Mouse (Mus musculus) CH12.LX (cell line): Measurements from ENCODE around the gene Htr1d. TPM values are rescaled to one million over a fixed set of nuclear protein-coding genes. Genes with fewer than 3 reads are reported as not detected.
A peak's percentile ranks its signal among the peaks of the same experiment; 100 is the strongest.

Experiments used
- DNase-seq: peaks from one replicate; pipeline ENCODE4 v3.0.0-alpha.2; 2013; ENCODE audit errors: extremely low read depth
- H3K27ac ChIP-seq: 2 replicates; pipeline ENCODE4 v1.5.1; 2012; ENCODE audit warnings: low read depth, mild to moderate bottlenecking, control low read depth, moderate library complexity; ENCODE audit not compliant: insufficient read depth
- H3K27me3 ChIP-seq: replicated peaks from 2 replicates; pipeline ENCODE3; 2012; ENCODE audit warnings: inconsistent platforms
- H3K36me3 ChIP-seq, 2 experiments: replicated peaks in 1 of 2; 2 replicates each; pipeline versions ENCODE3 to v1.6.1; 2012; ENCODE audit warnings: inconsistent platforms in 1 of 2, low read length in 1 of 2, mild to moderate bottlenecking in 1 of 2, mixed read lengths in 1 of 2, moderate library complexity in 1 of 2; ENCODE audit not compliant: control insufficient read depth in 1 of 2, insufficient read depth in 1 of 2
- H3K4me1 ChIP-seq, 2 experiments: 2 replicates each; pipeline ENCODE4 v1.6.1; 2012; ENCODE audit warnings: inconsistent platforms in 1 of 2, moderate library complexity in 1 of 2; ENCODE audit not compliant: insufficient read depth in 2 of 2, control insufficient read depth in 1 of 2
- H3K4me2 ChIP-seq: 2 replicates; pipeline ENCODE4 v1.6.1; 2012; ENCODE audit warnings: low read depth, mild to moderate bottlenecking, control low read depth; ENCODE audit not compliant: poor library complexity, insufficient read depth, severe bottlenecking
- H3K4me3 ChIP-seq, 3 experiments: fragments of 150-350 bp in 1 of 3; sonication (generic) in 1 of 3; replicated peaks in 1 of 3; 2 replicates each; pipeline versions ENCODE3 to v1.5.1; 2011 to 2012; ENCODE audit warnings: low read depth in 2 of 3, low read length in 2 of 3, mild to moderate bottlenecking in 2 of 3, moderate library complexity in 2 of 3, control low read depth in 1 of 3, improper control_type of control experiment in 1 of 3, inconsistent platforms in 1 of 3, mixed read lengths in 1 of 3; ENCODE audit not compliant: poor library complexity in 1 of 3
- H3K79me2 ChIP-seq: replicated peaks from 2 replicates; pipeline ENCODE4 v1.6.1; 2012; ENCODE audit warnings: mild to moderate bottlenecking, moderate library complexity; ENCODE audit not compliant: control insufficient read depth, poor library complexity, insufficient read depth, severe bottlenecking; ENCODE audit errors: extremely low read depth
- H3K9ac ChIP-seq: 2 replicates; pipeline ENCODE4 v1.6.1; 2012; ENCODE audit warnings: low read depth, mild to moderate bottlenecking, control low read depth, moderate library complexity; ENCODE audit not compliant: insufficient read depth
- H3K9me3 ChIP-seq: replicated peaks from 2 replicates; pipeline ENCODE3; 2012; ENCODE audit warnings: low read length, inconsistent platforms, mixed read lengths
- BHLHE40 ChIP-seq: IDR thresholded peaks from 2 replicates; pipeline ENCODE4 v1.6.1; 2011; ENCODE audit warnings: mild to moderate bottlenecking, low read depth, low read length, improper control_type of control experiment
- CHD1 ChIP-seq: IDR thresholded peaks from 2 replicates; pipeline ENCODE4 v1.6.1; 2012; ENCODE audit warnings: low read depth, low read length, improper control_type of control experiment, inconsistent platforms
- CTCF ChIP-seq, 2 experiments: IDR thresholded peaks in 1 of 2; conservative IDR thresholded peaks in 1 of 2; 2 replicates each; pipeline ENCODE4 v1.5.1; 2011 to 2012; ENCODE audit warnings: low read depth in 2 of 2, low read length in 2 of 2, improper control_type of control experiment in 1 of 2, inconsistent platforms in 1 of 2, mild to moderate bottlenecking in 1 of 2, moderate library complexity in 1 of 2
- ETS1 ChIP-seq: conservative IDR thresholded peaks from 2 replicates; pipeline ENCODE4 v1.6.1; 2012; ENCODE audit warnings: low read depth, mild to moderate bottlenecking, inconsistent platforms, low read length, improper control_type of control experiment, moderate library complexity
- GABPA ChIP-seq: IDR thresholded peaks from 2 replicates; pipeline ENCODE4 v1.6.1; 2012; ENCODE audit warnings: low read depth, low read length, improper control_type of control experiment, inconsistent platforms; ENCODE audit not compliant: insufficient replicate concordance
- HCFC1 ChIP-seq: IDR thresholded peaks from 2 replicates; pipeline ENCODE4 v1.6.1; 2012; ENCODE audit warnings: low read depth, mild to moderate bottlenecking, inconsistent platforms, low read length, improper control_type of control experiment
- IRF4 ChIP-seq: IDR thresholded peaks from 2 replicates; pipeline ENCODE4 v1.6.1; 2014; ENCODE audit warnings: low read depth, mild to moderate bottlenecking, inconsistent platforms, low read length, improper control_type of control experiment
- JUN ChIP-seq: IDR thresholded peaks from 2 replicates; pipeline ENCODE4 v1.6.1; 2011; ENCODE audit warnings: low read depth, mild to moderate bottlenecking, low read length, improper control_type of control experiment, moderate library complexity; ENCODE audit not compliant: insufficient read depth
- MAX ChIP-seq: IDR thresholded peaks from 2 replicates; pipeline ENCODE4 v1.6.1; 2011; ENCODE audit warnings: low read length, improper control_type of control experiment
- NELFE ChIP-seq: IDR thresholded peaks from 2 replicates; pipeline ENCODE4 v1.6.1; 2011; ENCODE audit warnings: low read depth, low read length, improper control_type of control experiment
- NRF1 ChIP-seq: IDR thresholded peaks from 2 replicates; pipeline ENCODE4 v1.6.1; 2014; ENCODE audit warnings: low read depth, mild to moderate bottlenecking, inconsistent platforms, low read length, improper control_type of control experiment, moderate library complexity
- PAX5 ChIP-seq: IDR thresholded peaks from 2 replicates; pipeline ENCODE4 v1.6.1; 2012; ENCODE audit warnings: low read length, inconsistent platforms, mixed read lengths
- POLR2A ChIP-seq: IDR thresholded peaks from 2 replicates; pipeline ENCODE4 v1.6.1; 2011; ENCODE audit warnings: low read depth, mild to moderate bottlenecking, improper control_type of control experiment, low read length
- RAD21 ChIP-seq: IDR thresholded peaks from 2 replicates; pipeline ENCODE4 v1.6.1; 2011; ENCODE audit warnings: low read depth, mild to moderate bottlenecking, low read length, improper control_type of control experiment, moderate library complexity
- RCOR1 ChIP-seq: conservative IDR thresholded peaks from 2 replicates; pipeline ENCODE4 v1.6.1; 2012; ENCODE audit warnings: low read depth, mild to moderate bottlenecking, inconsistent platforms, low read length, improper control_type of control experiment
- TCF12 ChIP-seq: IDR thresholded peaks from 2 replicates; pipeline ENCODE4 v1.6.1; 2014; ENCODE audit warnings: low read depth, mild to moderate bottlenecking, inconsistent platforms, low read length, improper control_type of control experiment
- ZC3H11A ChIP-seq: IDR thresholded peaks from 2 replicates; pipeline ENCODE4 v1.6.1; 2012; ENCODE audit warnings: low read depth, mild to moderate bottlenecking, inconsistent platforms, low read length, improper control_type of control experiment
- ZMIZ1 ChIP-seq: IDR thresholded peaks from 2 replicates; pipeline ENCODE4 v1.6.1; 2012; ENCODE audit warnings: low read depth, mild to moderate bottlenecking, inconsistent platforms, low read length, improper control_type of control experiment
- dilution Hi-C: fragments of 300-500 bp; cut with MboI; formaldehyde crosslinking; loops from 2 replicates; pipeline ENCODE4 v1.14.3; 2020; ENCODE audit warnings: low sequenced_read_pairs; ENCODE audit not compliant: extremely low pct_unique_long_range_greater_than_20kb, extremely low pct_ligation_motif_present
- in situ Hi-C: fragments of 300-500 bp; cut with MboI; formaldehyde crosslinking; loops from 3 replicates; pipeline ENCODE4 v1.14.3; 2019; ENCODE audit warnings: low sequenced_read_pairs, low pct_ligation_motif_present, low pct_unique_long_range_greater_than_20kb, mixed read lengths
- polyA plus RNA-seq: library from polyadenylated mRNA; unstranded; fragments of >175 nt; gene quantifications from 2 replicates; pipeline ENCODE4 v1.2.1, GENCODE M21; 2012; ENCODE audit warnings: low read depth; ENCODE audit not compliant: insufficient read length
- total RNA-seq, 2 experiments: library from RNA; depleted of rRNA; stranded (reverse); fragments of 300-350 nt in 1 of 2; fragments of >200 nt in 1 of 2; gene quantifications; 2 replicates each; pipeline ENCODE4 v1.2.3; 2012 to 2014

Htr1d gene
- total and polyA plus RNA-seq, 3 experiments, result not detected

DNA sequence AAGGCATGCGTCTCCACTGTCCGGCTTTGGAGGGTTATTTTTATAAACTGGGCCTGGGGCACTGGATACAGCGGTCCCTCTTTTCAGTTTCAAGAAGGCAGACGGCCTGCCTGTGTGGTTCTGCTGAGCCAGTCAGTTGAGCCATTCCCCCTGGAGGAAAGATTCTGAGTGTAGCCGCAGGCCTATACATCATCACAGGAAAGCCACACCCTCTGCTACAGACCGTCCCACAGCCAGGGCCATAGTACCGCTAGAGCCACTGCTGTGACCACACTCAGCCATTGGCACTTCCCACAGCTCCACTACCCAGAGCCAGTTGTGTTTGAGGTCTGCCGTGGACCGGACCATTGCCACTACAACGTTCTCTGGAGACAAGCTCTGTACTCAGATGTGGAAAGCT, 21.5 kb upstream of the Htr1d start:
- H3K4me2 ChIP-seq, result 0 out of 2 replicates have a peak overlapping the region, but pooled peaks have one; percentile 8
- no peak for DNase-seq
- H3K4me3 ChIP-seq, result no peak overlapping the region
- no peak for TF ChIP-seq NRF1
- 0 out of 2 replicates have a peak, but pooled peaks have one; percentile 34 for TF ChIP-seq HCFC1
- dilution Hi-C loops, result no loop called here
- in situ Hi-C loops, result no loop called here
- H3K27ac ChIP-seq, result no peak overlapping the region
- peaks cover 25% of the 10 kb centered on the region for H3K27me3 ChIP-seq
- no peaks in the 10 kb centered on the region for H3K36me3 ChIP-seq
- peaks cover 3% of the 10 kb centered on the region for H3K9me3 ChIP-seq
- no peak overlapping the region for H3K9ac ChIP-seq
- no peaks in the 10 kb centered on the region for H3K79me2 ChIP-seq
- 0 out of 4 replicates have a peak, but pooled peaks cover 0 to 3% of the 10 kb centered on the region in 2 experiments for H3K4me1 ChIP-seq

DNA sequence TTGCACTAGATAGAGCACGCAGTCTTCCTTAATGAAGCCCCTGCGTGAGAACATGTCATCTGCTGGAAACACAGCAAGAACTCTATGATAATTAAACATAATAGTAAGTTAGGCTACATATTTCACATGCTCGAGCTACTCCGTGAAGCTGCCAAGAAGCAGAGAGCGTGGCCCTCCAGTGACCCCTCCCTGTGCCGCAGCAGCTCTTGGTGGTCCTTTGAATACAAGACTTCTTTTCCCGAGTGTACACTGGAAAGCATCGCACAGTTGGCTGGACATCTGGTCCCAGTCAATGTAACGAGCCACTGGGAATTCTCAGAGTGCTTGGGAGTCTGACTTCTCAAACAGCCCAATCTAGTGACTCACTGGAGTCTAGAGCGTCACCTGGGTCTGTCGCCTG, 15.5 kb upstream of the Htr1d start:
- H3K4me1 ChIP-seq, result no peaks in the 10 kb centered on the region
- dilution Hi-C loops (no loop called here), in situ Hi-C loops (no loop called here)
- H3K79me2 ChIP-seq, result no peaks in the 10 kb centered on the region
- H3K4me3 ChIP-seq, result no peak overlapping the region
- no peaks in the 10 kb centered on the region for H3K36me3 ChIP-seq
- no peak overlapping the region for H3K27ac ChIP-seq
- H3K9ac ChIP-seq, result no peak overlapping the region
- no peaks in the 10 kb centered on the region for H3K27me3 ChIP-seq
- no peak for DNase-seq
- no peak overlapping the region for H3K4me2 ChIP-seq
- TF ChIP-seq BHLHE40, result no peak
- no peak for TF ChIP-seq POLR2A
- no peak for TF ChIP-seq GABPA
- no peak for TF ChIP-seq NELFE
- no peak for TF ChIP-seq PAX5
- TF ChIP-seq ZC3H11A, result no peak
- no peak for TF ChIP-seq CHD1
- no peak for TF ChIP-seq IRF4
- TF ChIP-seq RCOR1, result no peak
- no peak for TF ChIP-seq ZMIZ1
- no peak for TF ChIP-seq NRF1
- TF ChIP-seq JUN, result no peak
- no peak for TF ChIP-seq RAD21
- TF ChIP-seq HCFC1, result no peak
- TF ChIP-seq TCF12, result no peak
- TF ChIP-seq ETS1, result no peak
- TF ChIP-seq CTCF (conservative IDR thresholded peaks at IDR 0.05 in 1 of 2, IDR thresholded peaks at IDR 0.05 in 1 of 2; ENCODE audit: low read depth in 2 of 2, low read length in 2 of 2), result no peak
- no peak for TF ChIP-seq MAX
- peaks cover 2% of the 10 kb centered on the region for H3K9me3 ChIP-seq
